Mouse (Mus musculus) neural tube, embryonic 11.5 days (tissue): Measurements from ENCODE around the gene Dgkd. TPM values are rescaled to one million over a fixed set of nuclear protein-coding genes. Genes with fewer than 3 reads are reported as not detected.

Experiments
- ATAC-seq: fragments of 200-750 bp; cut with Nextera tagmentation; 2 replicates; pipeline ENCODE4 v1.8.0; 2017; ENCODE audit warnings: moderate number of reproducible peaks, mild to moderate bottlenecking, moderate TSS enrichment, moderate library complexity; ENCODE audit not compliant: insufficient read depth, low FRiP score, low TSS enrichment
- DNase-seq: peaks from one replicate; pipeline ENCODE4 v3.0.0-alpha.2; 2015; ENCODE audit warnings: low spot score
- H3K27ac ChIP-seq: fragments of 300-500 bp; sonication (generic); 2 replicates; pipeline ENCODE4 v1.5.1; 2014; ENCODE audit warnings: low read depth, mild to moderate bottlenecking, low read length
- H3K27me3 ChIP-seq: fragments of 300-500 bp; sonication (generic); 2 replicates; pipeline ENCODE4 v1.6.1; 2014; ENCODE audit warnings: mild to moderate bottlenecking, low read length, mixed read lengths; ENCODE audit not compliant: control insufficient read depth, insufficient read depth
- H3K36me3 ChIP-seq: fragments of 300-500 bp; sonication (generic); 2 replicates; pipeline ENCODE4 v1.6.1; 2014; ENCODE audit warnings: mild to moderate bottlenecking, low read length, moderate library complexity, mixed read lengths; ENCODE audit not compliant: control insufficient read depth, insufficient read depth
- H3K4me1 ChIP-seq: fragments of 300-500 bp; sonication (generic); 2 replicates; pipeline ENCODE4 v1.6.1; 2014; ENCODE audit warnings: low read length, mixed read lengths; ENCODE audit not compliant: control insufficient read depth, insufficient read depth
- H3K4me2 ChIP-seq: fragments of 300-500 bp; sonication (generic); 2 replicates; pipeline ENCODE4 v1.6.1; 2014; ENCODE audit warnings: low read depth, mild to moderate bottlenecking, moderate library complexity
- H3K4me3 ChIP-seq: fragments of 300-500 bp; sonication (generic); 2 replicates; pipeline ENCODE4 v1.5.1; 2014; ENCODE audit warnings: low read depth, low read length
- H3K9ac ChIP-seq: fragments of 300-500 bp; sonication (generic); 2 replicates; pipeline ENCODE4 v1.6.1; 2014; ENCODE audit warnings: mild to moderate bottlenecking, low read length
- H3K9me3 ChIP-seq: fragments of 300-500 bp; sonication (generic); 2 replicates; pipeline ENCODE4 v1.6.1; 2016; ENCODE audit warnings: low read length; ENCODE audit not compliant: control insufficient read depth
- WGBS: fragments of 180-500 bp; shearing (Covaris S2); extraction: QIAGEN DNeasy Blood & Tissue Kit; methylation state at CpG from one replicate; pipeline ENCODE4 v1.1.7; 2014; 5-methylcytosine and 5-hydroxymethylcytosine counted together
- polyA plus RNA-seq: library from polyadenylated mRNA; unstranded; fragments of >200 nt; fragmentation: Nextera tagmentation; extraction: Ambion mirVana; gene quantifications from 2 replicates; pipeline ENCODE4 v1.2.1, GENCODE M21; 2014

Gene Dgkd
- polyA plus RNA-seq, 1 experiment from 2014 or later = 40.1 TPM

- Histone ChIP-seq H3K4me3 (no peak overlapping the region), H3K9me3 (no peaks in the 10 kb centered on the region), H3K36me3 (no peaks in the 10 kb centered on the region), H3K4me2 (no peak overlapping the region), H3K9ac (no peak overlapping the region), H3K27ac (no peak overlapping the region), H3K27me3 (no peaks in the 10 kb centered on the region), H3K4me1 (no peaks in the 10 kb centered on the region)
- ATAC-seq (no peak), DNase-seq (no peak)
These were observed 49.1 kb downstream of the Dgkd start for GRCm38 (mm10) chr1:87902186-87902585.

- Histone ChIP-seq H3K4me2 (no peak overlapping the region), H3K27me3 (no peaks in the 10 kb centered on the region), H3K27ac (no peak overlapping the region), H3K4me1 (no peaks in the 10 kb centered on the region), H3K9me3 (no peaks in the 10 kb centered on the region), H3K36me3 (no peaks in the 10 kb centered on the region), H3K9ac (no peak overlapping the region), H3K4me3 (no peak overlapping the region)
- whole genome bisulfite sequencing = 82% methylated on average over 5 of the region's 5 CpGs
- ATAC-seq = no peak
- DNase-seq = no peak
These were observed 53.4 kb downstream of the Dgkd start for GRCm38 (mm10) chr1:87906361-87906956.

GRCm38 (mm10) chr1:87908006-87908405 lies 54.9 kb downstream of the Dgkd start:
- Histone ChIP-seq H3K4me3 (no peak overlapping the region), H3K9ac (no peak overlapping the region), H3K27me3 (no peaks in the 10 kb centered on the region), H3K27ac (no peak overlapping the region), H3K4me2 (no peak overlapping the region), H3K9me3 (no peaks in the 10 kb centered on the region), H3K36me3 (no peaks in the 10 kb centered on the region), H3K4me1 (no peaks in the 10 kb centered on the region)
- 92% methylated on average over 2 of the region's 2 CpGs for WGBS
- DNase-seq = no peak
- ATAC-seq = no peak

- H3K4me3 ChIP-seq = no peak overlapping the region
- H3K36me3 ChIP-seq = no peaks in the 10 kb centered on the region
- no peak overlapping the region for H3K9ac ChIP-seq
- H3K9me3 ChIP-seq = no peaks in the 10 kb centered on the region
- no peak overlapping the region for H3K27ac ChIP-seq
- no peak for DNase-seq
- no peaks in the 10 kb centered on the region for H3K27me3 ChIP-seq
- no peaks in the 10 kb centered on the region for H3K4me1 ChIP-seq
- H3K4me2 ChIP-seq = no peak overlapping the region
- 90% methylated on average over 3 of the region's 3 CpGs for WGBS
- no peak for ATAC-seq
These were observed 55.6 kb downstream of the Dgkd start for GRCm38 (mm10) chr1:87908736-87909135.

GRCm38 (mm10) chr1:87909565-87909964 lies 56.5 kb downstream of the Dgkd start:
- no peaks in the 10 kb centered on the region for H3K4me1 ChIP-seq
- no peak overlapping the region for H3K4me2 ChIP-seq
- DNase-seq (no peak), ATAC-seq (no peak)
- no peak overlapping the region for H3K27ac ChIP-seq
- H3K27me3 ChIP-seq = no peaks in the 10 kb centered on the region
- H3K9ac ChIP-seq = no peak overlapping the region
- no peaks in the 10 kb centered on the region for H3K9me3 ChIP-seq
- H3K4me3 ChIP-seq = no peak overlapping the region
- H3K36me3 ChIP-seq = no peaks in the 10 kb centered on the region

GRCm38 (mm10) chr1:87910428-87910827 lies 57.3 kb downstream of the Dgkd start:
- Histone ChIP-seq H3K27ac (no peak overlapping the region), H3K9ac (no peak overlapping the region), H3K4me1 (no peaks in the 10 kb centered on the region), H3K36me3 (no peaks in the 10 kb centered on the region), H3K4me2 (no peak overlapping the region), H3K9me3 (no peaks in the 10 kb centered on the region), H3K27me3 (no peaks in the 10 kb centered on the region), H3K4me3 (no peak overlapping the region)
- ATAC-seq (no peak), DNase-seq (no peak)
- 100% methylated on average over 1 of the region's 1 CpGs for WGBS

- H3K27ac ChIP-seq = no peak overlapping the region
- no peak overlapping the region for H3K9ac ChIP-seq
- no peaks in the 10 kb centered on the region for H3K4me1 ChIP-seq
- H3K36me3 ChIP-seq = peaks cover 5% of the 10 kb centered on the region; the same call in 1 of the 2 replicates
- DNase-seq (no peak), ATAC-seq (no peak)
- H3K27me3 ChIP-seq = no peaks in the 10 kb centered on the region
- H3K4me2 ChIP-seq = no peak overlapping the region
- H3K9me3 ChIP-seq = no peaks in the 10 kb centered on the region
- H3K4me3 ChIP-seq = no peak overlapping the region
These were observed 60.3 kb downstream of the Dgkd start for GRCm38 (mm10) chr1:87913356-87913755.

- Histone ChIP-seq H3K9ac (no peak overlapping the region), H3K9me3 (no peaks in the 10 kb centered on the region), H3K4me2 (no peak overlapping the region), H3K36me3 (peaks cover 7% of the 10 kb centered on the region; the same call in 1 of the 2 replicates), H3K27me3 (no peaks in the 10 kb centered on the region), H3K4me1 (no peaks in the 10 kb centered on the region), H3K27ac (no peak overlapping the region), H3K4me3 (no peak overlapping the region)
- 98% methylated on average over 3 of the region's 3 CpGs for WGBS
- ATAC-seq = no peak
- DNase-seq = no peak
These were observed 64.3 kb downstream of the Dgkd start for GRCm38 (mm10) chr1:87917361-87917760.

- Histone ChIP-seq H3K4me3 (no peak overlapping the region), H3K4me1 (no peaks in the 10 kb centered on the region), H3K9me3 (no peaks in the 10 kb centered on the region), H3K9ac (no peak overlapping the region), H3K4me2 (no peak overlapping the region), H3K36me3 (peaks cover 7% of the 10 kb centered on the region; the same call in 1 of the 2 replicates), H3K27me3 (no peaks in the 10 kb centered on the region), H3K27ac (no peak overlapping the region)
- no peak for ATAC-seq
- no peak for DNase-seq
- 100% methylated on average over 2 of the region's 2 CpGs for WGBS
These were observed 65.0 kb downstream of the Dgkd start for GRCm38 (mm10) chr1:87918061-87918460.
